Mouse (Mus musculus) liver, postnatal 0 days (tissue): Measurements from ENCODE around the gene Fermt2.
A peak's percentile ranks its signal among the peaks of the same experiment; 100 is the strongest.

Source experiments
- CTCF ChIP-seq: sonication (generic); IDR thresholded peaks from 2 replicates; pipeline ENCODE4 v1.5.1; 2016; ENCODE audit warnings: antibody characterized with exemption, low read depth
- EP300 ChIP-seq: IDR thresholded peaks from 2 replicates; pipeline ENCODE4 v1.6.1; 2016; ENCODE audit warnings: antibody characterized with exemption, low read depth, mild to moderate bottlenecking

GRCm38 (mm10) chr14:45539659-45540468 lies 9.9 kb upstream of the Fermt2 start:
- TF ChIP-seq EP300: peak; percentile 43
- TF ChIP-seq CTCF: peak; percentile 83
